Mouse (Mus musculus) lung, adult 2 months (tissue): Measurements from ENCODE around the gene Gm10337.

Source experiments
- CTCF ChIP-seq: fragments of 200-500 bp; IDR thresholded peaks from 2 replicates; pipeline ENCODE4 v1.5.1; 2011; ENCODE audit warnings: mild to moderate bottlenecking, low read length, control low read depth; ENCODE audit not compliant: insufficient read depth
- POLR2A ChIP-seq: fragments of 200-500 bp; IDR thresholded peaks from 2 replicates; pipeline ENCODE4 v1.6.1; 2011; ENCODE audit warnings: low read depth, mild to moderate bottlenecking, control low read depth, low read length, borderline replicate concordance; ENCODE audit errors: extremely low read depth

GRCm38 (mm10) chr15:102460971-102461370, 42.6 kb upstream of the Gm10337 start:
- TF ChIP-seq CTCF (no peak), POLR2A (no peak)
